Mouse (Mus musculus): Measurements from ENCODE around the gene Scg5.

The Scg5 gene

GRCm38 (mm10) chr2:113805765-113806164, 23.2 kb downstream of the Scg5 start:
- DNase-seq (ENCODE audit: low spot score): no peak

GRCm38 (mm10) chr2:113803753-113804152, 25.2 kb downstream of the Scg5 start:
- DNase-seq (ENCODE audit: low spot score): no peak

- no peak for DNase-seq (ENCODE audit: low spot score)
Observed at GRCm38 (mm10) chr2:113800846-113801245, 28.1 kb downstream of the Scg5 start.

GRCm38 (mm10) chr2:113798605-113799004, 30.3 kb downstream of the Scg5 start:
- DNase-seq (ENCODE audit: low spot score): no peak

GRCm38 (mm10) chr2:113795186-113795585, 33.7 kb downstream of the Scg5 start:
- no peak for DNase-seq (ENCODE audit: low spot score)

- no peak for DNase-seq (ENCODE audit: low spot score)
Observed at GRCm38 (mm10) chr2:113793521-113793920, 35.4 kb downstream of the Scg5 start.

- DNase-seq (ENCODE audit: low spot score): no peak
Observed at GRCm38 (mm10) chr2:113788821-113789387, 40.0 kb downstream of the Scg5 start.

GRCm38 (mm10) chr2:113787882-113788281, 41.0 kb downstream of the Scg5 start:
- no peak for DNase-seq (ENCODE audit: low spot score)

GRCm38 (mm10) chr2:113784851-113785250, 44.1 kb downstream of the Scg5 start:
- DNase-seq (ENCODE audit: low spot score): no peak

GRCm38 (mm10) chr2:113781521-113781920, 47.4 kb downstream of the Scg5 start:
- no peak for DNase-seq (ENCODE audit: low spot score)

- no peak for DNase-seq (ENCODE audit: low spot score)
Observed at GRCm38 (mm10) chr2:113781107-113781506, 47.8 kb downstream of the Scg5 start.

GRCm38 (mm10) chr2:113779336-113779735, 49.6 kb downstream of the Scg5 start:
- DNase-seq (ENCODE audit: low spot score): no peak

- no peak for DNase-seq (ENCODE audit: low spot score)
Observed at GRCm38 (mm10) chr2:113778036-113778435, 50.9 kb downstream of the Scg5 start.

- no peak for DNase-seq (ENCODE audit: low spot score)
Observed at GRCm38 (mm10) chr2:113776297-113776696, 52.6 kb downstream of the Scg5 start.

- DNase-seq (ENCODE audit: low spot score): no peak
Observed at GRCm38 (mm10) chr2:113774150-113774805, 54.6 kb downstream of the Scg5 start.

- no peak for DNase-seq (ENCODE audit: low spot score)
Observed at GRCm38 (mm10) chr2:113768541-113769303, 60.2 kb downstream of the Scg5 start.

GRCm38 (mm10) chr2:113765885-113766284, 63.0 kb downstream of the Scg5 start:
- DNase-seq (ENCODE audit: low spot score): no peak

GRCm38 (mm10) chr2:113764968-113765367, 64.0 kb downstream of the Scg5 start:
- no peak for DNase-seq (ENCODE audit: low spot score)

- no peak for DNase-seq (ENCODE audit: low spot score)
Observed at GRCm38 (mm10) chr2:113758311-113759161, 70.4 kb downstream of the Scg5 start, which contains the start of gene Grem1. Grem1 (minus strand) TSS chr2:113758646.

- DNase-seq (ENCODE audit: low spot score): no peak
Observed at GRCm38 (mm10) chr2:113757525-113758310, 71.2 kb downstream of the Scg5 start.

GRCm38 (mm10) chr2:113756924-113757524, 71.9 kb downstream of the Scg5 start:
- DNase-seq (ENCODE audit: low spot score): no peak
